Mouse (Mus musculus): ENCODE results near the gene Dst.

DNA sequence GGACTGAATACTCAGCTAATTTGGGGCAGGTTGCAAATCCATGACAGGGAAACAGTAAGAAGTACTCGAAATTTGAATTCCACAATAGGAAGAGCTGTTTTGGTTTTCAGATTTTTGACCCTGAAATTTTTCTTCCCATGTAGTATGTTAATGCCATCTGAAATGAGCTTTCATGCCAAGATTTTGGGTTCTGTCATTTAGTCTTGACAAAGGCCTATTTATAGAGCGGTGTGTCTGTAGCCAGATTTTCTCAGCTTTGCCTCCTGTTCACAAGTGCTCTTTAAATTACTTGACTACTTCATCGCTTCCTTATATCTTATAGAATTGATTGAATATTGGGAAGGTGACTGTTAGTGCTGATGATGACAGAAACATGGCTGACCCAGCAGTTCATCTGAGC lies 27.9 kb downstream of the Dst start:
- no peak for TF ChIP-seq CTCF (IDR thresholded peaks at IDR 0.05; ENCODE audit: low read depth)
- TF ChIP-seq EP300 (IDR thresholded peaks at IDR 0.05; ENCODE audit: low read depth): no peak

All from heart, postnatal 0 days (tissue).